Mouse (Mus musculus) limb, embryonic 15.5 days (tissue): ENCODE measurements around the gene Bpifb5. TPM values are rescaled to one million over a fixed set of nuclear protein-coding genes. Genes with fewer than 3 reads are reported as not detected.
"Not testable (repeated sequence)": the region's sequence is repeated elsewhere in the genome, so short reads cannot be mapped to it uniquely, and the experiment has no call there.

ENCODE experiments used
- ATAC-seq: fragments of 200-750 bp; cut with Nextera tagmentation; 2 replicates; pipeline ENCODE4 v1.8.0; 2017; ENCODE audit warnings: low read depth, moderate TSS enrichment; ENCODE audit not compliant: insufficient number of reproducible peaks, low FRiP score, low TSS enrichment
- H3K27ac ChIP-seq: fragments of 300-500 bp; sonication (generic); 2 replicates; pipeline ENCODE4 v1.5.1; 2015; ENCODE audit warnings: moderate library complexity, mild to moderate bottlenecking, inconsistent platforms
- H3K27me3 ChIP-seq: fragments of 300-500 bp; sonication (generic); 2 replicates; pipeline ENCODE4 v1.6.1; 2015; ENCODE audit warnings: inconsistent platforms
- H3K36me3 ChIP-seq: fragments of 300-500 bp; sonication (generic); 2 replicates; pipeline ENCODE4 v1.6.1; 2015; ENCODE audit warnings: inconsistent platforms
- H3K4me1 ChIP-seq: fragments of 300-500 bp; sonication (generic); 2 replicates; pipeline ENCODE4 v1.6.1; 2015; ENCODE audit warnings: inconsistent platforms
- H3K4me2 ChIP-seq: fragments of 300-500 bp; sonication (generic); 2 replicates; pipeline ENCODE4 v1.6.1; 2015; ENCODE audit warnings: mild to moderate bottlenecking, inconsistent platforms
- H3K4me3 ChIP-seq: fragments of 300-500 bp; sonication (generic); 2 replicates; pipeline ENCODE4 v1.5.1; 2015; ENCODE audit warnings: mild to moderate bottlenecking, inconsistent platforms
- H3K9ac ChIP-seq: fragments of 300-500 bp; sonication (generic); 2 replicates; pipeline ENCODE4 v1.6.1; 2015; ENCODE audit warnings: inconsistent platforms
- H3K9me3 ChIP-seq: fragments of 300-500 bp; sonication (generic); 2 replicates; pipeline ENCODE4 v1.6.1; 2016; ENCODE audit warnings: inconsistent platforms
- WGBS: fragments of 180-500 bp; shearing (Covaris S2); methylation state at CpG from one replicate; pipeline ENCODE4 v1.1.7; 2015; 5-methylcytosine and 5-hydroxymethylcytosine counted together
- polyA plus RNA-seq: library from polyadenylated mRNA; unstranded; fragments of >200 nt; fragmentation: Nextera tagmentation; extraction: Ambion mirVana; gene quantifications from 2 replicates; pipeline ENCODE4 v1.2.1, GENCODE M21; 2015

The Bpifb5 gene
- polyA plus RNA-seq = 0.81 and 0.83 TPM in 2 replicates

DNA sequence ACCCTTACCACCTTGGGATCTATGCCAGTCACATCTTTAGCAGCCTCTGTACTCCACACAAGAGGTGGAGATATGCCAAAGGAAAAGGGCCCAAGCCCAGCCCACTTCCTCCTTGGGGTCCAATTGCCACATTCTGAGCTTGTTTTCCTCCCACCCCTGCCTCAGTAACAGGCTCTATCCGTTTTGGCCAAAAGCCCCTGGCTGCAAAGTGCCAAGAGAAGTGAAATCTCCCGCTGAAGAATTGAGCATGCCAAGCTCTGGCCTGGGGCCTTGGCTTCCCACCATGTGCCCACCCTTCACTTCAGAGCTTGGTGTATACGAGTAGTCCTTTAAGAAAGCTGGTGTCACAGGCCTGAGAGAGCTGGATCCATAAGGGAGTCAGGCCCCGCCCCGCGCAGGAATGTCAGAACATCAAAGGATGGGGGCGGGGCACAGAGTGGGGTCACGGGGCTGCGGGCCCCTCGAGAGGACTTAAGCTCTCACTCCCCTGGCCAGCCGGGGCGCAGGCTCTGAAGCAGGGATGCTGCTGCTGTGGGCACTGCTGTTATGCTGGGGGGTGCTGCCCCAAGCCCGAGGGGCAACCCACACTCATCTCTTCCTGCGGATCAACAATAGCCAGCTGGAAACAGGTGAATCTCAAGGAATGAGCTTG lies at the start of gene Bpifb5:
TSS of gene Bpifb5 (plus strand) at position 478 of the 652 bp plus-strand sequence.
- peaks cover 27% of the 10 kb centered on the region for H3K4me1 ChIP-seq
- WGBS = 3% methylated on average over 14 of the region's 14 CpGs
- no peak within 1 kb of the TSS for H3K4me3 ChIP-seq
- peak; percentile 67 for ATAC-seq
- H3K4me2 ChIP-seq = peak within 1 kb of the TSS; percentile 31
- H3K27ac ChIP-seq = peak within 1 kb of the TSS; percentile 47; the same call in 1 of the 2 replicates
- no peaks in the 10 kb centered on the region for H3K27me3 ChIP-seq
- no peaks in the 10 kb centered on the region for H3K36me3 ChIP-seq
- H3K9ac ChIP-seq = no peak within 1 kb of the TSS
- H3K9me3 ChIP-seq = no peaks in the 10 kb centered on the region

DNA sequence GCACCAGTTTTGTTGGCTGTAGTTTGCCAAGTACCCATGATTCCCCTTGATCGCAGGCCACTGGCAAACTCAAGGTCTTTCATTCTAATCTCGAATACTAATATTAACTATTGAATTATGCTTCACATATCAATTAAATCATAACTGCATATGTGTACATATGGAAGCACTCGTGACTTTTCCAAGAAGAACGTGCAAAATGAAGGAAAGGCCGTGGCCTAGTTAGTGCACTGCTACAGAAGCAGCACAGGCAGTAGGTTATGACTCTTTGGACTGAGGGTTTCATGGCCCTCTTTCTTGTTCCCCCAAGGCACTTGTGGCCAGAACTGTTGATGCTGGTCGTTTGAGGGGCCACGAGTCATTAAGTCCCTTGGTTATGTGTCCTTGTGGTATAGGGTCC lies 41.6 kb upstream of the Bpifb5 start:
- 76% methylated on average over 7 of the region's 7 CpGs for WGBS
- not testable (repeated sequence) for H3K9ac ChIP-seq, H3K9me3 ChIP-seq, H3K4me2 ChIP-seq, H3K27me3 ChIP-seq, H3K27ac ChIP-seq, ATAC-seq, H3K4me3 ChIP-seq, H3K4me1 ChIP-seq, H3K36me3 ChIP-seq

DNA sequence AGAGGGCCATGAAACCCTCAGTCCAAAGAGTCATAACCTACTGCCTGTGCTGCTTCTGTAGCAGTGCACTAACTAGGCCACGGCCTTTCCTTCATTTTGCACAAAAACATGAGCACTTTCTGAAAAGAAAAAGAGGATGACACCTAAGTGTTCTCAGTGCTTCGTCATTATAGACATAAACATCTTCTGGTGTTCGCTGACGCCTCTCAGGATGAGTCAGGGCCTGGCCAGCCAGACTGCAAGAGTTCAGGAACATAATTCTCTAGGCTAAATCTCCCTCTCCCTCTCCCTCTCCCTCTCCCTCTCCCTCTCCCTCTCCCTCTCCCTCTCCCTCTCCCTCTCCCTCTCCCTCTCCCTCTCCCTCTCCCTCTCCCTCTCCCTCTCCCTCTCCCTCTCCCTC lies 40.5 kb upstream of the Bpifb5 start:
- not testable (repeated sequence) for H3K4me1 ChIP-seq, H3K4me2 ChIP-seq, H3K36me3 ChIP-seq, H3K9me3 ChIP-seq, H3K27ac ChIP-seq, ATAC-seq, H3K27me3 ChIP-seq, H3K4me3 ChIP-seq, H3K9ac ChIP-seq
- 70% methylated on average over 4 of the region's 4 CpGs for WGBS

DNA sequence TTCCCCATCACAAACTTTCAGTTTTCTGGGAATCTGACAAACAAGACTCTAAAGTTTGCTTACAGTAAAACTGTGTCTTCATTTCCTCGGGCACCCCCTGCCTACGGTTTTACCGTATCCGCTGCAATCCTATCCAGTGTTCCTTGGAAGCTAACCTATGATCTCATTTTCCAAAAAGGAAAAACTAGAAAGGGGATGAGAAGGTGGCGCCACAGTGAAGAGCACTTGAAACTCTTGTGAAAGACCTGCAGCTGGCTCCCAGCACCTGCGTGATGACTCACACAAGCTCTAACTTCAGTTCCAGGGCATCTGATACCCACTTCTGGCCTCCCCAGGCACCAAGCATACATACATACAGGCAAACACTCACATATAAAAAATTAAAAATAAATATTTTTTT lies 38.2 kb upstream of the Bpifb5 start:
- no peak overlapping the region for H3K27ac ChIP-seq
- 85% methylated on average over 6 of the region's 6 CpGs for WGBS
- ATAC-seq = no peak

DNA sequence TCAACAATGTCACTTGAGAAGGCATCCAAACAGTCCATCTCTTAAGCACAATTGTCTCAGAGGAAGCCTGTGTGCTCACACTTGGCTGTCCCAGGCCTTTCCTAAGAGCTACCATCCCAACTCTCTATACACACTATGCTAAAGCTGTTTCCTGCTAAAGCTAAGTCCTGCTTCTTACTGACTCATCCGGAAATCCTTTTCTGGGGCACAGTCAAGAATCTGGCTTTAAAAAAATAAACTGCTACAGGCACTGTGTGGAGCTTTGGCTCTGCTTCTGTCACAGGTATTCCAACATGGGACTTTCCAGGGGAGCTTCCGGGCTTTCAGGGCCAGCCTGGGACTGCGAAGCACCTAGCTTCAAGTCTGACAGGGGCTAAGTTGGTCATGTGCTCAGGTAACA lies 37.8 kb upstream of the Bpifb5 start:
- no peak overlapping the region for H3K9ac ChIP-seq
- H3K36me3 ChIP-seq = no peaks in the 10 kb centered on the region
- H3K27ac ChIP-seq = no peak overlapping the region
- no peak overlapping the region for H3K4me3 ChIP-seq
- WGBS = 70% methylated on average over 3 of the region's 3 CpGs
- H3K4me1 ChIP-seq = 0 out of 2 replicates have a peak, but pooled peaks cover 3% of the 10 kb centered on the region
- no peaks in the 10 kb centered on the region for H3K27me3 ChIP-seq
- ATAC-seq = no peak
- H3K4me2 ChIP-seq = no peak overlapping the region
- no peaks in the 10 kb centered on the region for H3K9me3 ChIP-seq

More for the DNA sequence above, 38.2 kb upstream of the Bpifb5 start:
- no peaks in the 10 kb centered on the region for H3K27me3 ChIP-seq
- H3K4me2 ChIP-seq = no peak overlapping the region
- no peaks in the 10 kb centered on the region for H3K36me3 ChIP-seq
- H3K4me3 ChIP-seq = no peak overlapping the region
- no peaks in the 10 kb centered on the region for H3K9me3 ChIP-seq
- H3K9ac ChIP-seq = no peak overlapping the region
- 0 out of 2 replicates have a peak, but pooled peaks cover 3% of the 10 kb centered on the region for H3K4me1 ChIP-seq

DNA sequence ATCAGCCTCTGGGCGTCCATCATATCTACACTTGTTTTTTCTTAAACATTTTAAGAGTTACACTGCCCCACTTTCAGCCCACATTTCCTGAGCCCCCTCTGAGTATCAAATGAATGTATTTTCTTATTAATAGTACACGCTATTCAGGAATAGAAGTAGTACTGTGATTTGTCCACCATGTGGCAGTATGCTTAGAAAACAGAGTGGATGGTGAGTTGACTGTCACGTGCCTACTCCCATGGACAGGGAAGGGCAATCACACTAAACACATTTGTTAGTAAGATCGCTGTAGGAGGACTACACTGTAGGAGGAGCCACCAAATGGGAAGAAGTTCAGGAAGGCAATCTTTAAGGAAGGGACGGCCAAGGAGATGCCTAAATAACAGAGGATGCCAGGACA lies 36.1 kb upstream of the Bpifb5 start:
- Histone ChIP-seq H3K9me3 (no peaks in the 10 kb centered on the region), H3K27me3 (no peaks in the 10 kb centered on the region), H3K4me2 (no peak overlapping the region), H3K27ac (no peak overlapping the region), H3K4me3 (no peak overlapping the region), H3K4me1 (0 out of 2 replicates have a peak, but pooled peaks cover 3% of the 10 kb centered on the region), H3K36me3 (no peaks in the 10 kb centered on the region), H3K9ac (no peak overlapping the region)
- 42% methylated on average over 5 of the region's 5 CpGs for WGBS
- ATAC-seq = no peak

DNA sequence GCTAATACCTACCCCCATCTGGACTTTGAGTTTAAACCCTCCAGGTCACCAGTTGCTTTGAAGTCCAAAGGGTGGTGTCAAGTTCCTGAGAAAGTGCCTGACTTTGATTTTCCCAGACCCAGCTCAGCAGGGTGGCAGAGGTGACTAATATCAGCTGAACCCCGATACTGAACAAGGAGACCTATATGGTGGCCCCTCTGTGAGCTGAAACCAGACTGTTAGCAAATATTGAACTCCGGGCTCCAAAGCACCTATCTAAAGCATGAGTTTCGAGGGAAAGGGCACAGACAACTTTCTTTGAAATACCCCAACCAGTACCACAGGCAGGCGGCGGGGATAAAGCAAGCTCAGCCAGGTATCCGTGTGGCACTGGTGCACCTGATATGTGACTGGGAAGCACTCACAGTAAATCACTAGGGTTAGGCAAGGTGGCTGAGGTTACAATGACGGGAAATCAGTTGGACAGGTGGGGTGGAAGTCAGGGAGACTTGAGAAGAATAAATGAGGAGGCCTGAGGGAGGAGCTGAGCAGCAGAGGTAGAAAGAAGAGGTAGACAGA lies 33.6 kb upstream of the Bpifb5 start:
- no peak overlapping the region for H3K4me2 ChIP-seq
- WGBS = 71% methylated on average over 7 of the region's 7 CpGs
- H3K4me3 ChIP-seq = no peak overlapping the region
- no peaks in the 10 kb centered on the region for H3K36me3 ChIP-seq
- no peak overlapping the region for H3K9ac ChIP-seq
- H3K9me3 ChIP-seq = no peaks in the 10 kb centered on the region
- H3K4me1 ChIP-seq = no peaks in the 10 kb centered on the region
- no peak overlapping the region for H3K27ac ChIP-seq
- no peak for ATAC-seq
- H3K27me3 ChIP-seq = no peaks in the 10 kb centered on the region

DNA sequence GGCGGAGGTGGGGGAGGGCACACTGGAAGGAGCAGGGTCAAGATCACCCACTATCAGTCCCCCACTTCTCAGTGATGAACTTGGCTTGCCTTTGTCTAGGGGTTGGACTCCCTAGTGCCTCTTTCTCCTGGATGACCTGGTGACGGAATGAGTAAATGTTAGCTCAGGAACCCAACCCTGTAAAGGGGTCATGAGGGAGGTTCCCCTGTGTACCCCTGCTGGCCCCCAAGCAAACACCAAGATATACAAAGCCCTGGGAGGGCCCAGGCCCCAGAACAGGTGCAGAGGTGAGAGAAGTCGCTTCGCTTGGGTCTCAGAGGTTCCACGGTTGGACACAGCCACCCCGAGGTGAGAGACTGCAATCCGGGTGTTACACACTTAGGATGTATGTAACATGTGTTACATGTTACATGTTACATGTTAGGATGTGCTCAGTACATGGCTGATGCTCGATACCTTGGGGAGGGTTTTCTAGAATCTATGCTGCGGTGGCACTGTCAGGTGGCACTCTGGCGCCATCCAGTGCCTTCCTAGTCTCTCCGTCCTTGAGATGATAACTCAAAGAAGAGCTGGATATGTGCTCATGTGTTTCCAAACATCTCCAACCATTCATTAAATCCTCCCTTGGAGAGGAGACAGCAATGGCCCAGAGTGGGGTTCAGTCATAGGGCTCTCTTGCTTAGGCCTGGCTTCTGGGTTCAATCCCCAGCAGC lies 32.8 kb upstream of the Bpifb5 start, which contains the start of gene Bpifb1:
TSS of gene Bpifb1 (plus strand) at position 273 of the 713 bp plus-strand sequence.
- H3K4me3 ChIP-seq = no peak within 1 kb of the TSS
- no peaks in the 10 kb centered on the region for H3K9me3 ChIP-seq
- ATAC-seq = no peak
- H3K4me1 ChIP-seq = no peaks in the 10 kb centered on the region
- H3K9ac ChIP-seq = no peak within 1 kb of the TSS
- no peak within 1 kb of the TSS for H3K4me2 ChIP-seq
- 81% methylated on average over 11 of the region's 11 CpGs for WGBS
- H3K27ac ChIP-seq = no peak within 1 kb of the TSS
- H3K27me3 ChIP-seq = no peaks in the 10 kb centered on the region
- no peaks in the 10 kb centered on the region for H3K36me3 ChIP-seq

DNA sequence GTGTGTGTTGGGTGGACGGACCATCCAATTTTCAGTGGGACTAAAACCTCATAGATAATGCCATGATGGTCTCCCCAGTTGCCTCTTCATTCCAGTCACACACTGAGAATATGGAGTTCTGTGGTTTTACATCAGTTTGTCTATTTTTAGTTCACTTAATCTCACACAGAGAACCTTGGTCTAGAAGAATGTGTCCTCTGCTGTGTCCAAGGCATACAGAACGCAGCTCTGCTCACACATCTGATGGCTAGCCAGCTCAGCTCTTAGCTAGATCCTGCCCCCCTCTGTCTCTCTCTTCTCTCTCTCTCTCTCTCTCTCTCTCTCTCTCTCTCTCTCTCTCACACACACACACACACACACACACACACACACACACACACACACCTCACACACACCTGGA lies 31.4 kb upstream of the Bpifb5 start:
- Histone ChIP-seq H3K9ac (no peak overlapping the region), H3K27me3 (no peaks in the 10 kb centered on the region)

DNA sequence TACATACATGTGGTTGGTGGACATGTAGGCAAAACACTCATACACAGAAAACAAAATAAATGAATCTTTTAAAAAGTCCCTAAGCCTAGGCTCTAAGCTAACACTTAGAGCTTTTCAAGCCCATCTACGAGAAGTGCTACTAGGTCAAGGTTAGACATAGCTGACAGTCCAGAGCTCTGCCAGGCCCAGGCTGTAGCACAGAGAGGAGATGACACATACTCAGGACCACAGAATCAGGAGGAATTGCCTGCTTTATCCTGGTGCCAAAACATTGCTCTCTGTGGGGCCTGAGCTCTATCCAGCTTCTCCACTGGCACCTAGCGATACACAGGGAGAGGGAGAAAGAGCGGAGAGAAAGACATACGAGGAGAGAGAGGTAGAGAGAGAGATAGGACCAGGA lies 30.5 kb upstream of the Bpifb5 start:
- no peak overlapping the region for H3K4me3 ChIP-seq
- WGBS = 84% methylated on average over 4 of the region's 4 CpGs
- H3K9ac ChIP-seq = no peak overlapping the region
- no peak overlapping the region for H3K4me2 ChIP-seq
- no peaks in the 10 kb centered on the region for H3K27me3 ChIP-seq
- no peaks in the 10 kb centered on the region for H3K9me3 ChIP-seq
- H3K4me1 ChIP-seq = no peaks in the 10 kb centered on the region
- no peak for ATAC-seq
- no peaks in the 10 kb centered on the region for H3K36me3 ChIP-seq
- H3K27ac ChIP-seq = no peak overlapping the region

More for the DNA sequence above, 31.4 kb upstream of the Bpifb5 start:
- no peak for ATAC-seq
- no peaks in the 10 kb centered on the region for H3K9me3 ChIP-seq
- H3K36me3 ChIP-seq = no peaks in the 10 kb centered on the region
- no peak overlapping the region for H3K4me3 ChIP-seq
- 45% methylated on average over 2 of the region's 2 CpGs for WGBS
- no peak overlapping the region for H3K4me2 ChIP-seq
- no peaks in the 10 kb centered on the region for H3K4me1 ChIP-seq
- no peak overlapping the region for H3K27ac ChIP-seq

DNA sequence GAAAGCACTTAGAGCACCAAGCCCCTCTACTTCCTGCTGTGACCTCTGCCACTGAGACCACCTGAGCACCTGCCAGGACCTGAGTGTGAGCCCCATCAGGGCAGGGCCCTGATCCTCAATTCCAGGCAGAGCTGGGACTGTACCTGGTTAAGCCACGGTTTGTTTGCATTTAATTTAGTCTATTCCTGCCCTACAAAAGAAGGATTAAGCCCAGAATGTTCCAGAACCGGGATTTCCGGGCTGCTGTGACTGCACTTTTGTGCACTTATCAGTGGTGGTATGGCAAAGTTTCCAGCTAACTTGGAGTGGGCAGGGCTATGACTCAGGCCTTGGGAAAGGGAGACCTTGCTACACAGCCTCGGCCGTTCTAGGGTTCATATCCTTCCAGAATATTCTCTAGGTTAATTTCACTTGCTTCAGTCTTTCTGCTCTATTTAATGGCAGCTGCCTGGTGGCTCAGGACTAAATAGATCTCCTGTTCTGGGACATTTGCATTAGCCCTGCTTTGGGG lies 29.5 kb upstream of the Bpifb5 start:
- no peaks in the 10 kb centered on the region for H3K4me1 ChIP-seq
- H3K27me3 ChIP-seq = no peaks in the 10 kb centered on the region
- H3K27ac ChIP-seq = no peak overlapping the region
- no peak for ATAC-seq
- H3K36me3 ChIP-seq = no peaks in the 10 kb centered on the region
- H3K9me3 ChIP-seq = no peaks in the 10 kb centered on the region
- no peak overlapping the region for H3K9ac ChIP-seq
- H3K4me3 ChIP-seq = no peak overlapping the region
- H3K4me2 ChIP-seq = no peak overlapping the region
- 65% methylated on average over 5 of the region's 5 CpGs for WGBS

DNA sequence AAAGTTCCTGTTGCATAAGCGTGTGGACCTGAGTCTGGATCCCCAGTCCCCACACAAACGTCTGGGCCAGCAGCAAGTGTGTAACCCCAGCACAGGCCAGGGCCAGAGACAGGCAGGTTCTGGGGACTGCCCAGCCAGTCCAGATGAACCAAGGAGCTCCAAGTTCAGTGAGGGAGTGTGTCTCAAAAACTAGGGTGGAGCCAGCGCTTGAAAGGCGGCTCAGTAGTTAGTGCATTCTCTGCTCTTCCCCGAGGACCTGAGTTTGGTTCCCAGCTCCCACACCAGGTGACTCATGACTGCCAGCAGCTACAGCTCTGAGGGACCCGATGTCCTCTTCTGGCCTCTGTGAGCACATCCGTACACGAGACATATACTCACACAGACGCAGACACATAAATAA lies 26.5 kb upstream of the Bpifb5 start:
- no peak overlapping the region for H3K9ac ChIP-seq
- H3K9me3 ChIP-seq = no peaks in the 10 kb centered on the region
- WGBS = 87% methylated on average over 9 of the region's 9 CpGs
- no peak for ATAC-seq
- no peaks in the 10 kb centered on the region for H3K27me3 ChIP-seq
- H3K4me3 ChIP-seq = no peak overlapping the region
- no peaks in the 10 kb centered on the region for H3K36me3 ChIP-seq
- H3K4me1 ChIP-seq = no peaks in the 10 kb centered on the region
- no peak overlapping the region for H3K27ac ChIP-seq
- no peak overlapping the region for H3K4me2 ChIP-seq
